Mouse (Mus musculus) monocyte, adult 2 months (primary cell): ENCODE data around the gene Serp1.
A peak's percentile ranks its signal among the peaks of the same experiment; 100 is the strongest.
"Not testable (repeated sequence)": the region's sequence is repeated elsewhere in the genome, so short reads cannot be mapped to it uniquely, and the experiment has no call there.

Experiments used
- DNase-seq, 2 experiments: peaks; one replicate each; pipeline ENCODE4 v3.0.0; 2022; ENCODE audit warnings: low spot score in 2 of 2, low read depth in 1 of 2

Serp1 gene

GRCm38 (mm10) chr3:58508020-58508750 lies 17.5 kb downstream of the Serp1 start:
- DNase-seq, result peak; percentile 28 to 51

- DNase-seq, result no peak
Observed at GRCm38 (mm10) chr3:58504676-58505075, 21.0 kb downstream of the Serp1 start.

GRCm38 (mm10) chr3:58503720-58504333 lies 21.9 kb downstream of the Serp1 start:
- no peak for DNase-seq

GRCm38 (mm10) chr3:58501961-58502360 lies 23.7 kb downstream of the Serp1 start:
- no peak for DNase-seq

GRCm38 (mm10) chr3:58493621-58494020 lies 32.1 kb downstream of the Serp1 start:
- DNase-seq, result no peak

- no peak for DNase-seq
Observed at GRCm38 (mm10) chr3:58490787-58491186, 34.9 kb downstream of the Serp1 start.

GRCm38 (mm10) chr3:58487999-58488775 lies 37.5 kb downstream of the Serp1 start:
- no peak for DNase-seq

GRCm38 (mm10) chr3:58487121-58487520 lies 38.6 kb downstream of the Serp1 start:
- no peak for DNase-seq

- DNase-seq, result no peak
Observed at GRCm38 (mm10) chr3:58485883-58486282, 39.8 kb downstream of the Serp1 start.

- no peak for DNase-seq
Observed at GRCm38 (mm10) chr3:58478755-58479455, 46.8 kb downstream of the Serp1 start.

- not testable (repeated sequence) for DNase-seq
Observed at GRCm38 (mm10) chr3:58475298-58475697, 50.4 kb downstream of the Serp1 start.
